8 mouse cellular contexts compared by ENCODE assay signal in the genomic region with DNA sequence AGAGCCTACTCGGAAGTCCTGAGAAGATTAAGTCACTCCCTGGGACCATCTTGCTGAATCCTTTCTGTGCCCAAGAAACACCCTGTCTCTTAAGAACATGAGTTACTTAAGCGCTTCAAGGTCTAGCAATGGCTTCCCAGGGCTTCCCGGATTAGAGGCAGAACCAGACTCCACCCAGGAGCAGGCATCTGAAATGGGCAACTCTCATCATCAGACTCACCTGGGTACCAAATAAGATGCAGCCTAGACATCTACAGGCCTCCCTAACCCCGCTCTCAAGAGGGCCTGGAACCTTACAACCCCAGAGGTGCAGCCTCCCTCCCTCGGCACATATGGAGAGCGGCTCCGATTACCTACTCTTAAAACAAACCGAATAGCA. TPM values are rescaled to one million over a fixed set of nuclear protein-coding genes. Genes with fewer than 3 reads are reported as not detected.
A peak's percentile ranks its signal among the peaks of the same experiment; 100 is the strongest.
DNase-seq lines count a peak whose midpoint lies in the region; ATAC-seq and TF ChIP-seq lines count a peak whose summit lies in the region.

No protein-coding gene starts in this region.

- H3K27me3 ChIP-seq in heart, postnatal 0 days (ENCODE audit: control insufficient read depth, insufficient read depth, low read length) = no peaks in the 10 kb centered on the region
- H3K27me3 ChIP-seq in hindbrain, embryonic 12.5 days = no peaks in the 10 kb centered on the region
- H3K27me3 ChIP-seq in midbrain, embryonic 13.5 days = no peaks in the 10 kb centered on the region

- no peak for TF ChIP-seq POLR2A in bone marrow, adult 2 months (IDR thresholded peaks at IDR 0.05; ENCODE audit: borderline replicate concordance, control insufficient read depth, low read depth, low read length)

- no peak for TF ChIP-seq CTCF in heart, postnatal 0 days (IDR thresholded peaks at IDR 0.05; ENCODE audit: low read depth)
- TF ChIP-seq CTCF in bone marrow, adult 2 months (IDR thresholded peaks at IDR 0.05; ENCODE audit: control insufficient read depth, insufficient read depth, low read length) = no peak

- no peak for TF ChIP-seq EP300 in heart, postnatal 0 days (IDR thresholded peaks at IDR 0.05; ENCODE audit: low read depth)

- peak overlapping the region; percentile 98 for H3K4me3 ChIP-seq in heart, postnatal 0 days (ENCODE audit: low read depth, low read length)
- H3K4me3 ChIP-seq in bone marrow, adult 2 months (replicated peaks; ENCODE audit: control insufficient read depth, low read depth, low read length) = peak overlapping the region; percentile 93
- peak overlapping the region; percentile 68 for H3K4me3 ChIP-seq in hindbrain, embryonic 12.5 days
- peak overlapping the region; percentile 80 for H3K4me3 ChIP-seq in midbrain, embryonic 13.5 days (replicated peaks)

- no peaks in the 10 kb centered on the region for H3K9me3 ChIP-seq in heart, postnatal 0 days (replicated peaks; ENCODE audit: control insufficient read depth, low read length)
- no peaks in the 10 kb centered on the region for H3K9me3 ChIP-seq in hindbrain, embryonic 12.5 days (replicated peaks)
- H3K9me3 ChIP-seq in midbrain, embryonic 13.5 days = no peaks in the 10 kb centered on the region

- peak overlapping the region; percentile 87 for H3K4me2 ChIP-seq in heart, postnatal 0 days (ENCODE audit: low read depth, low read length)
- H3K4me2 ChIP-seq in hindbrain, embryonic 12.5 days (replicated peaks) = peak overlapping the region; percentile 90
- H3K4me2 ChIP-seq in midbrain, embryonic 13.5 days (replicated peaks) = peak overlapping the region; percentile 93

- peaks cover 38% of the 10 kb centered on the region for H3K4me1 ChIP-seq in heart, postnatal 0 days (ENCODE audit: control insufficient read depth, insufficient read depth)
- peaks cover 11% of the 10 kb centered on the region for H3K4me1 ChIP-seq in bone marrow, adult 2 months (ENCODE audit: control insufficient read depth, insufficient read depth, low read length)
- H3K4me1 ChIP-seq in hindbrain, embryonic 12.5 days = peaks cover 29% of the 10 kb centered on the region
- H3K4me1 ChIP-seq in midbrain, embryonic 13.5 days (replicated peaks) = peaks cover 40% of the 10 kb centered on the region

- WGBS in heart, postnatal 0 days = 34% methylated on average over 8 of the region's 8 CpGs
- WGBS in bone marrow, adult 2 months = 37% methylated on average over 8 of the region's 8 CpGs
- 18% methylated on average over 8 of the region's 8 CpGs for WGBS in hindbrain, embryonic 12.5 days
- 17% methylated on average over 8 of the region's 8 CpGs for WGBS in midbrain, embryonic 13.5 days

- H3K36me3 ChIP-seq in heart, postnatal 0 days (replicated peaks; ENCODE audit: control insufficient read depth, insufficient read depth, low read length) = 0 out of 2 replicates have a peak, but pooled peaks cover 3% of the 10 kb centered on the region
- no peaks in the 10 kb centered on the region for H3K36me3 ChIP-seq in hindbrain, embryonic 12.5 days
- H3K36me3 ChIP-seq in midbrain, embryonic 13.5 days = no peaks in the 10 kb centered on the region

- peak overlapping the region; percentile 96 for H3K9ac ChIP-seq in heart, postnatal 0 days (replicated peaks; ENCODE audit: low read depth, low read length)
- peak overlapping the region; percentile 90 for H3K9ac ChIP-seq in hindbrain, embryonic 12.5 days
- H3K9ac ChIP-seq in midbrain, embryonic 13.5 days (replicated peaks) = peak overlapping the region; percentile 90

- peak overlapping the region; percentile 98 for H3K27ac ChIP-seq in heart, postnatal 0 days (ENCODE audit: low read depth)
- H3K27ac ChIP-seq in bone marrow, adult 2 months (ENCODE audit: control insufficient read depth, insufficient read depth, low read depth, low read length, poor library complexity) = peak overlapping the region; percentile 98
- H3K27ac ChIP-seq in hindbrain, embryonic 12.5 days = no peak overlapping the region
- H3K27ac ChIP-seq in midbrain, embryonic 13.5 days = no peak overlapping the region

- ATAC-seq in heart, postnatal 0 days (ENCODE audit: insufficient read depth, low read depth) = no peak
- ATAC-seq in hindbrain, embryonic 12.5 days (ENCODE audit: low FRiP score) = no peak
- ATAC-seq in midbrain, embryonic 13.5 days = no peak

- no peak for DNase-seq in heart, postnatal 0 days (ENCODE audit: low spot score)
- no peak for DNase-seq in heart, adult 8-10 months (ENCODE audit: low spot score)
- no peak for DNase-seq in right cerebral cortex, postnatal 25 days
- no peak for DNase-seq in adipocyte (ENCODE audit: low spot score)
- DNase-seq in left cerebral cortex, adult 9 months (ENCODE audit: low spot score in 2 of 2) = no peak

RNA-seq across cellular contexts. Expression of gene Klf13, which starts 2.9 kb away (rescaled TPM):
- 40.7 and 47.4 TPM in 2 replicates for total RNA-seq in heart, postnatal 0 days (2014; rRNA removed; ENCODE audit: low replicate concordance)
- 26.0 and 26.5 TPM in 2 replicates for polyA plus RNA-seq in heart, postnatal 0 days (2015; fragmentation: Nextera tagmentation; extraction: Ambion mirVana)
- total RNA-seq in heart, adult 8-10 months (2022) = 10 to 100 TPM; 39.6 to 53.1 (median 47.7) TPM
- polyA plus RNA-seq in bone marrow, adult 2 months (2011; ENCODE audit: insufficient read depth, insufficient read length, low replicate concordance, missing spikeins) = 38.0 and 58.7 TPM in 2 replicates
- polyA plus RNA-seq in hindbrain, embryonic 12.5 days (2016; fragmentation: Nextera tagmentation; extraction: Ambion mirVana) = 28.1 and 30.1 TPM in 2 replicates
- polyA plus RNA-seq in midbrain, embryonic 13.5 days (2015; fragmentation: Nextera tagmentation; extraction: Ambion mirVana) = 24.4 and 24.7 TPM in 2 replicates

RNA-seq across cellular contexts. Expression of gene E030018B13Rik, which starts 19.1 kb away (rescaled TPM):
- total RNA-seq in heart, postnatal 0 days (2014; rRNA removed; ENCODE audit: low replicate concordance) = not detected in 2 replicates
- polyA plus RNA-seq in heart, postnatal 0 days (2015; fragmentation: Nextera tagmentation; extraction: Ambion mirVana) = 0.11 and 0.15 TPM in 2 replicates
- not detected for total RNA-seq in heart, adult 8-10 months (2022)
- not detected in 2 replicates for polyA plus RNA-seq in bone marrow, adult 2 months (2011; ENCODE audit: insufficient read depth, insufficient read length, low replicate concordance, missing spikeins)
- 0.21 TPM in 1 of 2 replicates, not detected in the other for polyA plus RNA-seq in hindbrain, embryonic 12.5 days (2016; fragmentation: Nextera tagmentation; extraction: Ambion mirVana)
- polyA plus RNA-seq in midbrain, embryonic 13.5 days (2015; fragmentation: Nextera tagmentation; extraction: Ambion mirVana) = 0.22 and 0.27 TPM in 2 replicates

Comparison
In these comparisons a context has a peak if more than half of its experiments do, and no peak if none do; other contexts are left out.
1. H3K27ac ChIP-seq: peak in heart, postnatal 0 days (single experiment) and bone marrow, adult 2 months (single experiment); none in hindbrain, embryonic 12.5 days (single experiment) and midbrain, embryonic 13.5 days (single experiment).
2. Peak in every context shown above with its lines, with median percentiles within 50 percentile points of each other: H3K4me2 ChIP-seq, H3K4me3 ChIP-seq and H3K9ac ChIP-seq.